Mouse (Mus musculus) bone marrow, adult 2 months (tissue): ENCODE data around the gene Mindy4. TPM values are rescaled to one million over a fixed set of nuclear protein-coding genes. Genes with fewer than 3 reads are reported as not detected.

Experiments used
- H3K27ac ChIP-seq: fragments of 200-500 bp; 2 replicates; pipeline ENCODE4 v1.5.1; 2012; ENCODE audit warnings: low read depth, mild to moderate bottlenecking, control low read depth, inconsistent platforms, low read length; ENCODE audit not compliant: control insufficient read depth, poor library complexity, insufficient read depth
- H3K4me1 ChIP-seq: fragments of 200-500 bp; 2 replicates; pipeline ENCODE4 v1.6.1; 2011; ENCODE audit warnings: low read length; ENCODE audit not compliant: control insufficient read depth, insufficient read depth
- H3K4me3 ChIP-seq: fragments of 200-500 bp; replicated peaks from 2 replicates; pipeline ENCODE3; 2011; ENCODE audit warnings: mild to moderate bottlenecking, low read depth, low read length, control low read depth; ENCODE audit not compliant: control insufficient read depth
- CTCF ChIP-seq: fragments of 200-500 bp; IDR thresholded peaks from 2 replicates; pipeline ENCODE4 v1.5.1; 2011; ENCODE audit warnings: low read length, control low read depth; ENCODE audit not compliant: control insufficient read depth, insufficient read depth
- POLR2A ChIP-seq: fragments of 200-500 bp; IDR thresholded peaks from 2 replicates; pipeline ENCODE4 v1.6.1; 2011; ENCODE audit warnings: low read depth, mild to moderate bottlenecking, control low read depth, low read length, borderline replicate concordance; ENCODE audit not compliant: control insufficient read depth
- WGBS: fragments of 180-500 bp; shearing (Covaris S2); methylation state at CpG from one replicate; pipeline ENCODE4 v1.1.7; 2018; 5-methylcytosine and 5-hydroxymethylcytosine counted together
- polyA plus RNA-seq: library from polyadenylated mRNA; stranded (reverse); fragments of >200 nt; gene quantifications from 2 replicates; pipeline ENCODE4 v1.2.4, GENCODE M21; 2011; ENCODE audit warnings: low replicate concordance; ENCODE audit not compliant: missing spikeins, insufficient read depth, insufficient read length

The Mindy4 gene
- polyA plus RNA-seq, 1 experiment: 3.0 TPM

DNA sequence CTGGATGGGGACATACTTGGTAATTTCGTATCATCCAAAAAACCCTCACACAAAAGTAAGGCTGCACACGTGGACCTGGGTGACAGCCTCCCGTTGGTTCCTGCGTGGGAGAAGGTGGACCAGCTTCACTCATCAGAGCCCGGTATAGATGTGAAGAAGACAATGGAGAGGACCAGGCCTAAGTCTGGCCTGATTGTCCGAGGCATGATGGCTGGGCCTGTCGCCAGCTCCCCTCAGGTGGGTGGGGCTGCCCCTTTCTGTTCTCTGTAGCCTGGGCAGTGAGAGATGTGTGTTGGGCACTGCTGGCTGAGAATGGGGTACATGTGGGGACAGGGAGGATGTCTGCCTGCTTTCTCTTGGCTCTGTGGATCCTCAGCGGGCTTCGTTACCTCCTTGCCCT, 15.0 kb downstream of the Mindy4 start:
- 90% methylated on average over 9 of the region's 9 CpGs for WGBS

DNA sequence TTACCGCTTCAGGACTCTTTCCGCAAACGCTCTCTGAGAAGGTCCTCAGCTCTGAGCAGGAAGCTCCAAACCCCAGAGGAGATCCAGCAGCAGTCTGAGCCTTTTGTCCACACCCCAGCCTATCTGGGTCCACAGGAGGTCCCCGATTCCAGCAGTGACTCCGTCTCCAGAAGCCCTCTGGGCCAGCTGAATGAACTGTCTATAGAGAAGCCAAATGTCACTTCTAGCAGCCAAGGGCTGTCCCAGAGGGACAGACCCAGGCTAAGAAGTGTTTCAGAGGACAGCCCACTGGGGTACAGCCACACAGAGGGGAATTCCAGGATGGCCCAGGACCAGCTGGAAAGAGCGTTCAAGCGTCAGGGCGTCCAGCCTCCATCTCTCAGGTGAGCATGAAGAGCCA, 20.8 kb downstream of the Mindy4 start:
- Histone ChIP-seq H3K27ac (no peak overlapping the region), H3K4me1 (no peaks in the 10 kb centered on the region), H3K4me3 (no peak overlapping the region)
- WGBS: 92% methylated on average over 8 of the region's 8 CpGs
- TF ChIP-seq POLR2A: no peak
- no peak for TF ChIP-seq CTCF

More for the DNA sequence above, 15.0 kb downstream of the Mindy4 start:
- Histone ChIP-seq H3K4me1 (no peaks in the 10 kb centered on the region), H3K27ac (no peak overlapping the region), H3K4me3 (no peak overlapping the region)
- no peak for TF ChIP-seq CTCF
- no peak for TF ChIP-seq POLR2A

DNA sequence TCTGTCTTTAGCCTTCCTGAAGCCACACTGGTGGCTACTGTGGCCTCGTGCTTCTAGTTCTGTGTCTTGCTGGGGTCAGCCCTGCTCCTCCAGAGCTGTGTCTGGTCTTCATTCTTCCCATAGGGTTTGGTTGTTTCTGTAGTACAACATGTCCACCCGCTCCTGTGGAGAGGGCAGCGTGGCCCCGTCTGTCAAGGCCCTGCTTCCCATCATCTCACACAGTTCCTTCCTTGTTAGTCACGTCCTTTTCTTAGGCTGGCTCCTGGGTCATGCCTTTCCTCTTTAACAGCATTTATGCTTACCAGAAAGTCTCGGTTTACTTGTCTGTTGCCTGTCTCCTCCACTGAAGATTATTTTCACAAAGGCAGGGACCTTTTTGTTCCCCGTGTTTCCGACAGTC, 26.9 kb downstream of the Mindy4 start:
- TF ChIP-seq POLR2A (no peak), CTCF (no peak)
- peaks cover 1% of the 10 kb centered on the region for H3K4me1 ChIP-seq
- no peak overlapping the region for H3K27ac ChIP-seq
- WGBS: 79% methylated on average over 8 of the region's 8 CpGs
- H3K4me3 ChIP-seq: no peak overlapping the region

DNA sequence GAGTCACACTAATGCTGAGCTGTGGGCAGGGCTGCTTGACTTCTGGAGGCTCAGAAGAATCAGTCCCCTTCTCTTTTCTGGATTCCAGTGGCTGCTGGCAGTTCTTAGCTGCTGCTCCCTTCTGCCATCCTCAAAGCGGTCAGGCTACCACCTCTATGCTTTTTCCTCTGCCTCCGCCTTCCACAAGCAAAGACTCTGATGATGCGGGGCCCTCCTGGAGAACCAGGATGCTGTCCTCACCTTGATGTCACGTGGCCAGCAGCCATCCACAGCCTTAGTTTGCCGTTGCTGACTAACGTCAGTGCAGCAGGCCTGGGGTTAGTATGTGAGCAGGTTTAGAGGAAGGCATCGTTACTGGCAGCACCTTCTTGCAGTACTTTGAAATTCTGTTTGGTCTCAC, 28.9 kb downstream of the Mindy4 start:
- TF ChIP-seq POLR2A (no peak), CTCF (no peak)
- whole genome bisulfite sequencing: 87% methylated on average over 7 of the region's 7 CpGs
- H3K4me1 ChIP-seq: peaks cover 1% of the 10 kb centered on the region

DNA sequence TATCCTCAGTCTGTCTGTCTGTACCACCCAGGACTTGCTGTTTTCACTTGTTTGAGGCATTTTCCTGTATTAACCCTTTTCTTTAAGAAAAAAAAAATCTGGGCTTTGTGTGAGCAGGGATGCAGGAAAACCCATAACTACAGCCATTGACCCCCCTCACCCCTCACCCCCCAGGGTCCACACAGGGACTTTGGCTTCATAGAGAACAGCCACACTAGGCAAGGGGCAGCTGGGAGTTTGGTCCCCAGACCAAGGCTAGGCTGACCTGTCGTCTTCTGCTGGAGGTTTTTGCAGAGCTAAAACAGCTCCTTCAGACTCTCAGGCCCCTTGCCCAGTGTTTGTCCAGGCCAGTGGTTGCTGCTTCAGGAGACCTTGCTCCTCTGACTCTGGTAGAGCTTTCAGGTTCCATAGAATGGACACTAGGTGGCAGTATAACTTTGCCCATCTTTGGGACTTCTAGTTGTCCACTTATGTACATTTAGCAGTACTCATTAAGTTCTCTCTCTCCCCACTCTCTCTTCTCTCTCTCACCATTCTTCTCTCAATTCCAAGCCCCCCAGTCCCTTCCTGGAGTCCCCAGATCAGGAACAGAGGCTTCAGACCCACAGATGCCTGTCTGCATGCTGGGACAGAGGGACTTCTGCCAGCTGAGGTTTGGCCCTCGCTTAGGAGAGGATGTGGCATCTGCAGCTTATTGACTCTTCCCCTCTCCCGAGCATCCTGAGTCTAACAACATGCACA, 29.5 kb downstream of the Mindy4 start:
- Histone ChIP-seq H3K27ac (no peak overlapping the region), H3K4me3 (no peak overlapping the region), H3K4me1 (peaks cover 1% of the 10 kb centered on the region)
- 27% methylated on average over 3 of the region's 3 CpGs for WGBS
- TF ChIP-seq POLR2A: no peak
- no peak; the same call in 1 of the 2 replicates for TF ChIP-seq CTCF

More for the DNA sequence above, 28.9 kb downstream of the Mindy4 start:
- no peak overlapping the region for H3K4me3 ChIP-seq
- H3K27ac ChIP-seq: no peak overlapping the region

DNA sequence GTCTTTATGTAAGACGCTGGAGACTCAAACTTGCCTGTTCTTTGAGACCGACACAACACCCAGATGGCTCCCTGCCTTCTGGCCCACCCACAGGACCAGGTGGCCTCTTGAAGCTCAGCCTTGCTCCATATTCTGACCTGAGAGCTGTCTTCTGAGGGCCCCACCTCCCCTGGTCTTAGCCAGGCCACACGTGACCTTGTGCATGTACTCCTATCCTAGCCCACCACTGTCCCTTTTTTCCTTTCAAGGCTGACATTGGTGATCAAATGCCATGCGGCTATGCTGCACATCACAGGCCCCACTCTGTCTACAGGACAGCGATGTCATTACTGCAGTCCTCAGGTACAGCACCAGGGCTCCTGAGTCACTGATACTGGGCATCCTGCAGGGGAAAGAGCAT, 30.1 kb downstream of the Mindy4 start:
- H3K4me1 ChIP-seq: peaks cover 1% of the 10 kb centered on the region
- H3K27ac ChIP-seq: no peak overlapping the region
- WGBS: 84% methylated on average over 5 of the region's 5 CpGs
- H3K4me3 ChIP-seq: no peak overlapping the region
- TF ChIP-seq POLR2A (no peak), CTCF (no peak)

DNA sequence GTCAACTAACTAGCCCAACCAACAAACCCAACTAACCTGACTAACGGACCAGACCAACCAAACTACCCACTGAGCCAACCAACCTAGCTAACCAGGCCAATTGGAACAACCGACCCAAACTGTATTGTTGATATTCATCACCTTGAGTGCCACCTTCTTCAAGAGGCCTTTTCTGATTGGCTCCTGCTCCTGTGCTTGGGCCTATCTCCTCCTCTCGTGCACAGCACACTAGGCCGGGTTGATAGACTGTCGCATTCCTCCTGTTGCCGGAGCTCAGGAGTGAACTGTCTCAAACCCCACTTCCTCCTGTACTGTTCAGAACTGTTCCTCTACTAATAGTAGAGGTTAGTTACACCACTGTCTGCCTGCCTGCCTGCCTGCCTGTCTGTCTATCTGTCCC, 31.5 kb downstream of the Mindy4 start:
- no peak overlapping the region; the same call in 1 of the 2 replicates for H3K27ac ChIP-seq
- H3K4me3 ChIP-seq: peak overlapping the region; percentile 52
- TF ChIP-seq POLR2A: no peak
- no peak for TF ChIP-seq CTCF
- WGBS: 57% methylated on average over 6 of the region's 6 CpGs
- peaks cover 1% of the 10 kb centered on the region for H3K4me1 ChIP-seq

DNA sequence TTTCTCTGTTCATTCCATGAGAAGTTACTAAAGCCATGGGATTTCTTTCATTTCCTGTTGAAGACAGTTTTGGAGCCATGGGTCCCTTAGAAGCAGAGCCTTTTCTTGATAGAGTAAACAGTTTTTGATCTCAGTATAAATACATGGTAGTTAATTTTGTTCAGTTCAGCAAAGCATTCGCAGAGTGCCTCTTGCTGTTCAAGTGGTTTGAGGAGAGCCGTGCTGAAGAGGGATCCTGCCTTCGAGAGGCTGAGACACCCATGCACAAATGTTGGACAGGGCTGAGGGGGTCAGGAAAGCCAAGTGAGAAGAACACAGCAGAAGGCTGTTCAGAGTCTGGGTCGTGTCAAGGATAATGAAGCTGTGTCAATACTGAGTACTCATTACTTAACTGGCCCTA, 32.5 kb downstream of the Mindy4 start:
- Histone ChIP-seq H3K4me1 (peaks cover 1% of the 10 kb centered on the region), H3K4me3 (no peak overlapping the region), H3K27ac (no peak overlapping the region)
- TF ChIP-seq CTCF (no peak), POLR2A (no peak)
- 86% methylated on average over 4 of the region's 4 CpGs for WGBS

DNA sequence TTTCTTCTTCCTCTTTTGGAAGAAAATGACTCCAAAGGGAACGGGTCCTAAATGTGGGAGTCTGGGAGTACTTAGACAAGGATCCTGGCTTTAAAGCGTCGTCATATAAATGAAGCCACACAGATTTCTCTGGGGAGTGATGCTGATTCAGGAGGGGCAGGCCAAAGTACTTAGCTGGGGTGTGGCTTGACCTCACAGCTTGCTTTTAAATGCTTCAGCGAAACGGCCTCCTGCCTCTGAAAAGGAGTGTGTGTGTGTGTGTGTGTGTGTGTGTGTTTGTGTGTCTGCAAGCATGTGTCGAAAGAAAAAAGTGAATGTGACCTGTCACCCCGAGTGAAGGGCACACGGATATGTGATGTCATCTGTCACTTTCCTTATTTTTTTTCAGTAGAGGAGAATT, 36.7 kb downstream of the Mindy4 start:
- H3K4me3 ChIP-seq: no peak overlapping the region
- no peak overlapping the region for H3K27ac ChIP-seq
- H3K4me1 ChIP-seq: no peaks in the 10 kb centered on the region
- no peak for TF ChIP-seq POLR2A
- TF ChIP-seq CTCF: no peak
- WGBS: 71% methylated on average over 8 of the region's 8 CpGs
